Mouse (Mus musculus) left cerebral cortex, postnatal 36 days (tissue): ENCODE measurements around the gene Sorbs2. TPM values are rescaled to one million over a fixed set of nuclear protein-coding genes. Genes with fewer than 3 reads are reported as not detected.

Experiments used
- DNase-seq, 2 experiments: peaks; one replicate each; pipeline ENCODE4 v3.0.0; 2021 to 2022; ENCODE audit warnings: low spot score in 2 of 2, mixed read lengths in 1 of 2
- intact Hi-C: fragments of 180-260 bp; cut with DNase I; formaldehyde crosslinking; loops from one replicate; pipeline ENCODE4 v1.15.1; 2025
- total RNA-seq, 2 experiments: library from RNA; stranded (reverse); gene quantifications; 2 replicates each; pipeline ENCODE4 v1.2.3; 2021

Gene Sorbs2
- total RNA-seq, 2 experiments from 2014 or later = 321 to 393 TPM

DNA sequence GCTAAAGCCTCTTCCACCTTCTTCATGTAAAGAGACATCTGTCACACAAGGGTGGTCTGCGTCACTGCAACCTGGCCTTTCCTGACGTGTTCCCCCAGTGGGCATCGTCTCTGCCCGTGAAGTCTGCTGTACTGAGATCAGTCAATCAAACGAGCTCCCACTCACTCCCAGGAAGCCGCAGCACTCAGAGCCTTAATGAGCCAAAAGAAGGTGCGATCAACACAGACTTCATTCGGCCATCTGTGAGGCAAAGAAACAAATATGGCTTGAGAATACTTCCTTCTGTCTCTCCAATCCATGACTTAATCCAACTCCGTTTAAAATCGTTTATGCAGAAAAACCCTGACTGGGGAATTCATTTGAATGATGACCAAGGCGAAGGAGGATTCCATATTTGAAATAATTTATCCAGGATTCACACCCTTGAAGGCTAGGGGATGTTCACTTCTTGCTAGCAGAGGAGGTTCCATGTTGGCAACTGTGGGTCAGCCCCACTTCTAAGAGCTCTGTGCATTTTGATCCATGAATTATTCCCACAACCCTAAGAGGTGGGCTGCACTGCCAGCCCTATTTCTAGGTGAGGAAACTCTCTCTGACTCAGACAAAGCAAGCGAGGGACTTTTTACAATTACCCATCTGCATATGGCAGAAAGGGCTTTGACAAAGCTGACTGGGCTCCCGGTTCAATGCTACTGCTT, 207.9 kb downstream of the Sorbs2 start:
- intact Hi-C loops = loop anchor here (5.0 kb wide), 1 partner anchor 113 kb away; no protein-coding TSS in a partner anchor

DNA sequence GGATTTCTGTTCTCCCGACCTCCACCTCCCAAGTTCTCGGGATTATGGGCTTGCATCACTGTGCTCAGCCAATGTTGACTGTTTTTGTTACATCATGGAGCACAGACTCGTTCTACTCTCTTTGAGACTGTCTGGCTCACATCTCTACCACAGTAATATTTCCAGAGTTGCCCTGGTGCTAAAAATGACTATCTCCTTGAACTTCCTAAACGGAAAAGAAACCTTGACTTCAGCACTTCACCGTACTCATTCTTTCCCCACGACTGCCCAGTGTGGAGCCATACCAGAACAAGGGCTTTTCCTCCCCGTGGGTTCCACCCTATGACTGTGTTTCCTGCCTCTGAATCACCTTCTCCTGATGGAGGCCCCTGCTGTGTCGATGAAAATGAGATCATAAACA, 212.2 kb downstream of the Sorbs2 start:
- intact Hi-C loops = loop anchor here (5.0 kb wide), 1 partner anchor 117 kb away; no protein-coding TSS in a partner anchor
- DNase-seq = no peak

More for the DNA sequence above, 207.9 kb downstream of the Sorbs2 start:
- peak; percentile 59 to 64 for DNase-seq

DNA sequence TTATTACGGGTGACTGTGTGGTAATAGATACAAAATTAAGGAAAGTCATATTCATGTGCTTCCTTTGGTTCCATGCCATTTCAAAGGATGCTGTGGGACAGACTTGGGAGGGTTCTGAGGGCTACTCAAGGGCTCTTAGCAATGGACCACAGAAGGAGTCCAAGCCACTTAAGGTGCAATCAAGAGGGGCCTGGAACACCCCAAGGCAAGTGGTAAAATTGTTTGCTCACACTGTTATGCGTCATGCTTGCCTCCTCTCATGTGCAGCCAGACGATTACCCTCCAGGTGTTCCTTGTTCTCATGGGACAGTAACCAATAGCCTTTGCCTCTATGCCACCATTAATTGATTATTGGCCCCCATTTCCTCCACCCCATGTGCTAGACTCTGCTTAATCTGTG, 216.6 kb downstream of the Sorbs2 start:
- DNase-seq = no peak
- intact Hi-C loops = no loop called here

DNA sequence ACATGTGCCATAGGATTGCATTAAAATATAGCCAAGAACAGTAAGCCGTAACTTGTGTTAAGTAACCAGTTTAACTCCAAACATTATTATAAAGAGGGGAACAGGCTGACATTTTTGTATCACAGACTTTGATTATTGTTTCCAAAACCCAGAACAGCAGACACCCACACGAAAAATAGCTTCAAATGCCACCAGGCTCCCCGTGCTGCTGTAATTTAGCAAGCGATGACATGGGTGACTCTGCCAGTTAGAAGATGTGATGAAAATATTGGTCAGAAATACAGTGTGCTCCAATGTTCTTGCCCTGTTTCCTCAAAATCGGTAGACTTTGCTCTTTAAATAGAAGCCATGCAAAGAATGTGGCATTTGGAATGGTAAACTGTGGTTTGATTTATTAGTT, 217.7 kb downstream of the Sorbs2 start:
- DNase-seq = no peak
- intact Hi-C loops = no loop called here

DNA sequence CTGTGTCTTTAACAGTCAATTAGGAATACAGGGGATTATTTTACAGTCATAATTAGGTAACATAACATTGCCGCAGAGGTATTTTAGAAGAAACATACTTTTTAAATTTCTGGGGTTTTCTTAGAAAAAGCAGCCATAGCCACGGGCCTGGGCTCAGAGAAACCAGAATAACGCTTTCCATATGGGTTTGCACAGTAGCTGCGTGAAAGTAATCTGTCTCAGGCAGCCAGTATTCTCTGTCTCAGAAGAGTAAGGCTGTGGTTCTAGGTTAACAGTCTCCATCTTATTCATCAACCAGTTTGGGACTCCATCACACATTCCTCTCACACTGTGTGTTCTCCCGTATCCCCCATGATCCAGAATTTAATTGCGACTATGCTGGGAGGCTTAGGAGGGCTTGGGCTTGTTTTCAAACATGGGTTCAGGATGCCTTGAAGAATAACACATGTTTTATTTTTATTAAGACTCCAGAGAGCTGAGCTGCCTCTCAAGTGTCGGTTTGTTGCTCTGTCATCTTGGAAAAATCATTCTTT, 222.3 kb downstream of the Sorbs2 start:
- intact Hi-C loops = no loop called here
- no peak for DNase-seq

DNA sequence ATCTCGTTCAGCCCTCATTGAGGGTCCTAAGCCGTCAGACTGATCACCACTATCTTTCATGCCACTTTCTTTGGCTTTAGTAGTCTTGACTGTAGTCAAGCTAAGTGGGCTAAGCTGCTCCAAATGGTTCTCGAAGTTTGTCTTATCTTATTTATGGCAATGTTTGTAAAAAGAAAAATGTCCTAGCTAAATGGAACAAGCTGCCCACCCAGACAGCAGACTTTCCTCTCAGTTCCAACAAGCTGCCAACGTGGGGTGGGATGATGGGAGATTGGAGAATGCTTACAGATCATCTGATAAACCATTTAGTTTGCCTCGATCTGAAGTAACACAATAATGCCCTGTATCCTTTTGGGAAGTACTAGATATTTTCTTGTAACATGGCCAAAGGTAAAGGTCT, 223.2 kb downstream of the Sorbs2 start:
- intact Hi-C loops = no loop called here
- no peak for DNase-seq

DNA sequence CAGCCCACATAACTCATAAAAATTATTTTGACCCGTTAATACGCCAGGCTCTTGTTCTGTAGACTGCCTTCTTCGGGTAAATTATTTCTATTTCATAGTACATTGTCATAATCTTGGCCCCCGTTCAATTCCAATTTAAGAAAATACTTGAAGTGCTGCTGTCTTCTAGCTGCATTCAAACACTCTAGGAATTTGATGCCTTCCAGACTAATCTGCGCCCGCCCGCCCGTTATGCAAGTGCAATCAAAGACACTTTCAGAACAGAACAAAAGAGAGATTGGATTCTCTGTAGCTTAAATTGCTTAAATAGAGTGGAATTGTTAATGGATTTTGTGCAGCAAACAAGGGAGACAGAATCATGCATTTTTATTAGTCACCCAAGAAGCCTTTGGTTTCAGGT, 226.5 kb downstream of the Sorbs2 start:
- intact Hi-C loops = no loop called here
- no peak for DNase-seq

DNA sequence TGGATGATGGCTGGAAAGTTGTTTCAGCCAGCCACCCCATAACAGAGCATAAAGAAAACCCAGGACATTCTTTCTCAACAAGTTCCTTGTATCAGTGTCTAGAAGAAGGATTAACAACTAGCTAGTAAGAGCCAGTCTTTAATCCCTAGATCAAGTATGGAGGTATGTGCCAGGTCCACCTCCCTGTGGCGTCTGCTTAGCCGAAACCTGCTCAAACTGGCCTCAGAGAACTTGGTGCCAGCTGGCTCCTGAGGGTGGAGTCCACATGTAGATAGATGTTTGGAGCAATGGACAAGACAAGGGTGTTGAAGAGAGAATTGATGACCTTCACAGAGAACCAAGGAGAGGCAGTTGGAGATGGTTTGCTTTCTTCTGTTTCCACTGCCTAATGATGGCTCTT, 229.7 kb downstream of the Sorbs2 start:
- no peak for DNase-seq
- intact Hi-C loops = no loop called here

DNA sequence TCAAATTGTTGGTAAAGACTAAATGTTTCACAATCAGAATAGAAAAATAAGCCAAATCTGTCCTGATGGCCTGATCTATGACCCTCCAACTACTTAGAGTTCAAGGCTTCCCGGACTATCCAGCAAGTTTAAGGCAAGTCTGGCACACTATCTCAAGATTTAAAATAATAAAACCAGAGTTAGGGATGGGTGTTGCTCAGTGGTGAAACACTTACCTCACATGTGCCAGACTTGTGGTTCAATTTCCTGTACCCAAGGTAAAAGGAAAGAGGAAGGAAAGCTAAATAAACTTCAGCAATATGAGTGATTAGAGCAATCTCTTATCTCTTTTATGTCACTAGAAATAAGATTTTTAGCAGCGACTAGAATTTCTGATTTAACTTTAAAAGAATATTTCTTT, 235.7 kb downstream of the Sorbs2 start:
- intact Hi-C loops = no loop called here
- no peak for DNase-seq

DNA sequence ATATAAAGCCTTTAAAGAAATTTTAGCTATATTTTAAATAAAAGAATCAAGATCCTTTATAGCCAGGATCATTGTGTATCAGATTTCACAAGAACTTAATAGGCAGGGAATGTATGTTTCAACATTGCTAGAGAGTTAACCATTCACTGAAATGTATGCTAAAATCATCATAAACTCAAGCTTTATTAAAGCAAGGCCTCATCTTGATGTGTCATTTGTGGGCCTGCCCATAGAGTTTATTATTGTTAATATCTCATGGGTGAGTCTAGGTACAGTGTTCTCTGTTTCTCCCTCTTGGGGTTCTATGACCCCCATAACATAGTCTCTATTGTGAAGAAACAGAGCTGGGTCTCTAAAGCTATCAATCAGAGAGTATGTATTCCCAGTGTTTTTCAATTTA, 236.2 kb downstream of the Sorbs2 start:
- no peak for DNase-seq
- intact Hi-C loops = no loop called here

DNA sequence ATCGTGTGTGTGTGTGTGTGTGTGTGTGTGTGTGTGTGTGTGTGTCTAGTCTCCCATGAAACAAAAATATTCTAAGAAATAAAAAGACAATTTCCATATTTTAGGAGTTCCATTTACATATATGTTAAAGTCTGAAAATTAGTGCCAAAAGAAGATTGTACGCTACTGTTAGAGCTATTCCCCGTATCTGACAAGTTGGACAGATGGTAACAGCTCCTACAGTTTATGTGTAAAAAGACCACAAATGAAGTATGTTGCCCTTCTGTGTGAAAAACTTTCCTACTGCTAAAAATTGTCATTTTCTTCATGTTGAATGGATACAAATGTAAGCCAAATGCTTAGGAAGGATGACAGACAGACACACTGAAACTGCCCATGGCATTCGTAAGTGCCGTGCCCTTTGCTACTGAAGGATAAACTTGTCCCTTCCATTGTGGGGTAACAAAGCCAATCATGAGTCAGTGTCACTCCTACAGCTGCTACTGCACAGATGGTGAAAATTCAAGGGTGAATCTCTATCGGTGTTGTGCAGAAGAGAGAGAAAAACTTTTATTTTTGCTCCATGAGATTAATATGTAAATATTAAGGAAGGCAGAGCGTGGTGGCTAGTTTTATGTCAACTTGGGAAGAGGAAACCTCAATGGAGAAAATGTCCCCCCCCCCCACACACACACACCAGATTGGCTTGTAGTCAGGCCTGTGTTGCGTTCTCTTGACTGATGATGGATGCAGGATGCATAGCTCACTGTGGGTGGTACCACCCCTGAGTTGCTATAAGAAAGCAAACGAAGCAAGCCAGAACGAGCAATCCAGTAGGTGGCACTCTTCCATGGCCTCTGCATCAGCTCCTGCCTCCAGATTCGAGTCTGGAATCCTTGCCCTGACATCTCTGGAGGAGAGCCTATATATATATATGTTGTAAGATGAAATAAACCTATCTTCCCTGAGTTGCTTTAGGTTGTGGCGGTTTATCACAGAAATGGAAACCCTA, 244.2 kb downstream of the Sorbs2 start:
- intact Hi-C loops = no loop called here
- no peak for DNase-seq

DNA sequence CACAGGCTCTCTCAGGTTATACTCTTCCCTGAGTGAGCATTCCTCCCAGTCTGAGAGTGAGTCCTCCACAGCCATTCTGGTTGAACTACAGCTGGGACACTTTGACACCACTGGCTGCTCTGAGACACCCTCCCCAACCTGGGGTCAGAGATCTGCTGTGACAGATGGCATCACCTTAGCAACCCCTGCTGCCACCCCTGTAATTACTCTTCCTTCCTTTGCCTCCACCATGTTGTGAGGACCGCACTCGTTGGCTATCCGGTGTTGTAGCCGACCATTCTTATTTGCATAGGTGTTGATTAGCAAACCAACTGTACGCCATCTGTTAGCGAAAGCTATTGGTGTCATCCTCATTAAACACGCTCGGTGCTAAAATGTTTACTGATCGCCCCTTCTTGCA, 247.9 kb downstream of the Sorbs2 start:
- no peak for DNase-seq
- intact Hi-C loops = no loop called here

DNA sequence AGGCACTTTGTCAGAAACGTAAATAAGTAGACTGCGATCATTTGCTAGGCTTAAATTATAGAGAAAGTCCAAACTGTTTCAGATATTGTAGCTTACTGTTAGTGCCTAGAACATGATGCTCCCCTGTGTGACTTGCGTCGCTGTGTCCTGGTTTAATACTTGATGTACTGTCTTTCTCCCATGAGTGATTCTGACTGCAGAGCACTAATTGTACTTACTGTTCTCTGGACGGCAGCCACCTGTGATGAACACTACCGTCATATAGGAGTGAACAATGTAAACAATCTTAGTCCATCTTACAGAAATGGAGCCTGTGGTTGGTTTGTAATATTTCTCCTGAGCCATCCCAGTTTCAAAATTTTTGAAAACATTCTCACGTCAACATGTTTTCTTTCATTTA, 248.4 kb downstream of the Sorbs2 start:
- DNase-seq = no peak
- intact Hi-C loops = no loop called here

DNA sequence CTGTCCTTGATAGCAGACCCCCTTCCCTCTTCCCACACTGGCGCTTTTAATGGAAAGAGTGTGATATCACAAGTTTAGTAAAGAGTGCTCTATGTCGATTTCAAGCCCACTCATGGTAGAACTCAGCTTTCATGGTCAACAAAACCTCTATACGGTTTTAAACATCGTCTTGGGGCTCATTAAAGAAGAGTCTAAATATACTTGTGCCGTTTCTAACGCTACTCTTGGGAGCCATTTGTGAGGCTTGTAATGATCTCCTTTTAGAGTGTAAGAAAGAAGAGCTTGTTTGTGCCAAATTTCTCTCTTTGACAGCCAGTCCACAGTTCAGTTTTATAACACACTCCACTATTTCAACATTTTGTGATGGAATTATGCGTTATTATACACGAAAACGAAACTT, 253.0 kb downstream of the Sorbs2 start:
- intact Hi-C loops = no loop called here
- DNase-seq = no peak

DNA sequence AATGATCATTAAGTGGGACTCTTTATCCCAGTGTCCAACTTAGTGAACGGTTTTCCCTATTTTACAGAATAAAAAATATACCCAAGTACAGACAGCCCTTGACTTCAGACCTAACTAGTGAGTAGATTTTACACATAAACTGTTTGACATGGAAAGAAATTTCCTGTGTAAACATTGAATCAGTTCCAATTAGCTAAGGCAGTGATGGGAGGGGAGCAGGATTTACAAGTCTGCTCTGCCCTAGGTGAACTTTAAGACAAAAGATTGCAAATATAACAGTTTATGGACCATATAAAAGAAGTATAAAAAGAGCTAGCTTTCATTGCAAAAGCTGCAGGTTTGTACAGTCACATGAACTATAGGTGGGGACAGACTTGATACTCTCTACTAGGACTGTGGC, 253.5 kb downstream of the Sorbs2 start:
- intact Hi-C loops = no loop called here

DNA sequence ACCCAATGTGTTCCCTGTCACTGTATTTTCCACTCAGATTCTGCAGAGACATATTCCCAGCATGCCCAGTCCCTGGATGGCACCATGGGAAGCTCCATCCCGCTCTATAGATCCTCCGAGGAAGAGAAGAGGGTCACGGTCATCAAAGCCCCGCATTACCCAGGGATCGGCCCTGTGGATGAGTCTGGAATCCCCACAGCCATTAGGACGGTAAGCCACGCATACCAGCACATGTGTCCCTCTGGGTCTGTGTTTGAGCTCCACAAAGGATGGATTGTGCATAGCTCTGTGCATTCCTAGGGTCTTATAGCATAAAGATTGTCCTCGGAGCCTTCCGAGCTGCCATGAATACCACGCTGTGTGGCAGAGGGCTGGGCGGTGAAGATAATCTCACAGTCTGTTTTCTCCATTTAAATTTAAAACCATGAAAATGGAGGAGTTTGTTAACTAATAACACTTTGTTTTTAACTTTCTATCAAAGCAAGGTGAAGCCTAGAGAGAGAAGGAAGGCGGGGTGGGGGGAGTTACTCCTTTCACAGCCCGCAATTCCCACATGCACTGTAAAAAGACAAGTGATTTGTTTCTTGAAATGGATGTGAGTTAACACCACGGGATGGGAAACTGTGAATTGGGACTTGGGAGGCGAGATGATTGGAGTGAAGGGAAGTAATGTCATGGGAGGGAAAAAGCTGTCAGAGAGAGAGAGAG, 255.5 kb downstream of the Sorbs2 start:
- intact Hi-C loops = no loop called here
- DNase-seq = no peak

More for the DNA sequence above, 253.5 kb downstream of the Sorbs2 start:
- DNase-seq = no peak

DNA sequence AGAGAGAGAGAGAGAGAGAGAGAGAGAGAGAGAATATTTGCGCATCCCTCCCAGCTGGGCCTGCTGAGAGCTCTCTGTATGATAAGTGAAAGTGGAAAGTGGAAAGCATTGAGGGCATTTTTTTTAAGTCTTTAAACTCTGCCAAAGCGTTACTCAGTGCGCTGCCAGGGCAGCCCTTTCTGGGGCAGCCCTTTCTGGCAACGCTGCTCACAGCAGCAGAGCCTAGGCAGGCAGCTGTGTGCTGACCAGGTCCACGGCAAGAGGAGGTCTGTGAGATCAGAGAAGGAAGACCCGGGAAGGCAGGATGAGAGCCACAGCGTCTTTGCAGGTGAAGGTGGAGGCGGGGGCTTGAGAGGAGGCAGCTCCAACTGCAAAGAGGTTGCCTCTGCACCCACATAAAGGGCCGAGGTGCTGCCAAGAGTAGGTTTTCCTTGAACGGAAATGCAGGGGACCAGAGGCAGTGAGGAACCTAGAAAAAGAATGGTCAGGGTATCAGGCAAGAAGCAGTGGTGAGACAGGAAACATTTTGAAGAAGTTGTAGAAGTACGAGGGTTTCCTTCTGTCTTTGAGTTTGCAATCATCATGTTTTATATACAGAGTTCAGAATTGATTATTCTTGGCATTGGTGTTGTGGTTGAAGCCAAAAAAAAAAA, 256.2 kb downstream of the Sorbs2 start:
- intact Hi-C loops = no loop called here
- DNase-seq = no peak

DNA sequence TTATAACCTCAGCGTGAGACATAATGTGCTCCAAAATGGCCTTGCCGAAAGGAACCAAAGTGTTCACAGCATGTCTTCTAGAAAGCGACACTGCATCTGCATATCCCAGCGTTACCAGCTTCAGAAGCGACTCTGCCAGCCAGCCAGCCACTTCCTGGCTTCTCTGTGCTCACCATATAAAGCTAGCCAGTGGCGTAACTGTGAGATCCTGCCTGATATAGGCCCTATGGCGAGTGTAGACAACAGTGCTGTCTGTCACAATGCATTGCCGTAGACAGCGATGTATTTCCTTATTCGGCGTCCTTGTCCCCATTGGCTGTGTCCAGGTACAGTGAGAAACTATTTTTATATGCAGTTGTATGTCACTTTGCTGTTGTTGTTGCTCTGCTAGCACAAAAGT, 258.6 kb downstream of the Sorbs2 start:
- intact Hi-C loops = no loop called here
- no peak for DNase-seq

DNA sequence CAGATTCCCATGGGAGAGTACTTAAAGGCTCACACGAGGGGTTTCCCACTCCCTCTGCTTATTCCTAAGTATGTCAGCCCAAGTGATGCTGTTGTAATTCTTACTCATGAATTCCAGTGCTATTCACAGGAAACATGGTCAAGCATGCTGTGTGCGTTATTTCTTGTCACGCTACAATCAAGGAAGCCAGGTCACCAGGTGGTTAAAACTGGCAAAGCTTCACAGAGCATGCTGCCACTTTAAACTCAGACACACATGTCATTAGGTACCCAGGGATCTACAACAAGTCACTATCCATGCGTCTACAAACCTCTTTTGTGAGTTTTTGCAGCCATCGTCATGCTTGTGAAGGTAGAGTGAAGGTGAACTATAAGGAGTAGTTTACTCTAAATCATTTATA, 267.3 kb downstream of the Sorbs2 start:
- no peak for DNase-seq
- intact Hi-C loops = loop anchor here (10.0 kb wide), 1 partner anchor 150 kb away; no protein-coding TSS in a partner anchor
